Comparison of ENCODE assay signal across 8 mouse cellular contexts in genomic region chr14:55540067-55540786, GRCm38 (mm10). TPM values are rescaled to one million over a fixed set of nuclear protein-coding genes. Genes with fewer than 3 reads are reported as not detected.
A peak's percentile ranks its signal among the peaks of the same experiment; 100 is the strongest.
DNase-seq lines count a peak whose midpoint lies in the region; ATAC-seq and TF ChIP-seq lines count a peak whose summit lies in the region.

Gene Pck2 (plus strand): TSS chr14:55540266.

- H3K9me3 ChIP-seq in forebrain, postnatal 0 days (ENCODE audit: low read length): no peaks in the 10 kb centered on the region
- no peaks in the 10 kb centered on the region for H3K9me3 ChIP-seq in lung, embryonic 16.5 days (ENCODE audit: control insufficient read depth, low read length)

- peak within 1 kb of the TSS; percentile 59 for H3K4me3 ChIP-seq in forebrain, postnatal 0 days (ENCODE audit: low read depth, low read length)
- H3K4me3 ChIP-seq in lung, embryonic 16.5 days (ENCODE audit: low read length): peak within 1 kb of the TSS; percentile 80

- H3K4me2 ChIP-seq in forebrain, postnatal 0 days (ENCODE audit: low read depth): peak within 1 kb of the TSS; percentile 88
- H3K4me2 ChIP-seq in lung, embryonic 16.5 days (ENCODE audit: low read depth, low read length): peak within 1 kb of the TSS; percentile 66

- no peaks in the 10 kb centered on the region for H3K27me3 ChIP-seq in forebrain, postnatal 0 days (ENCODE audit: insufficient read depth, low read length)
- H3K27me3 ChIP-seq in lung, embryonic 16.5 days (ENCODE audit: control insufficient read depth, insufficient read depth, low read depth, low read length): no peaks in the 10 kb centered on the region

- peaks cover 5% of the 10 kb centered on the region; the same call in 1 of the 2 replicates for H3K36me3 ChIP-seq in forebrain, postnatal 0 days (ENCODE audit: insufficient read depth)
- H3K36me3 ChIP-seq in lung, embryonic 16.5 days (ENCODE audit: control insufficient read depth, insufficient read depth, low read length): peaks cover 18% of the 10 kb centered on the region

- 2% methylated on average over 32 of the region's 32 CpGs for WGBS in forebrain, postnatal 0 days
- WGBS in lung, embryonic 16.5 days: under 1% methylated on average over 32 of the region's 32 CpGs

- H3K4me1 ChIP-seq in forebrain, postnatal 0 days (ENCODE audit: insufficient read depth): peaks cover 11% of the 10 kb centered on the region
- peaks cover 12% of the 10 kb centered on the region for H3K4me1 ChIP-seq in lung, embryonic 16.5 days (replicated peaks; ENCODE audit: control insufficient read depth, insufficient read depth, low read length)

- 0 out of 2 replicates have a peak, but pooled peaks have one; percentile 6 for TF ChIP-seq CTCF in forebrain, postnatal 0 days (IDR thresholded peaks at IDR 0.05; ENCODE audit: low read depth)

- intact Hi-C loops in heart, postnatal 36 days (cut with DNase I): no loop called here

- peak; percentile 89 for ATAC-seq in forebrain, postnatal 0 days
- ATAC-seq in lung, embryonic 16.5 days (ENCODE audit: low read depth): peak; percentile 97

- DNase-seq in MN1 (ENCODE audit: low spot score): peak; percentile 96
- peak; percentile 87 to 93 for DNase-seq in cerebellum, adult 18-20 months
- peak; percentile 69 for DNase-seq in forebrain, postnatal 0 days
- peak; percentile 86 to 87 for DNase-seq in heart, postnatal 36 days
- DNase-seq in layer of hippocampus, adult 8-10 months (ENCODE audit: low spot score in 2 of 2): peak; percentile 68 to 72
- peak; percentile 93 for DNase-seq in ovary, adult 18-20 months (ENCODE audit: low spot score)
- DNase-seq in thymus, postnatal 4 days: peak; percentile 38

- H3K27ac ChIP-seq in forebrain, postnatal 0 days (ENCODE audit: low read depth, low read length): peak within 1 kb of the TSS; percentile 85
- H3K27ac ChIP-seq in lung, embryonic 16.5 days (ENCODE audit: low read length): peak within 1 kb of the TSS; percentile 97

- peak within 1 kb of the TSS; percentile 77 for H3K9ac ChIP-seq in forebrain, postnatal 0 days
- peak within 1 kb of the TSS; percentile 83 for H3K9ac ChIP-seq in lung, embryonic 16.5 days (ENCODE audit: low read length)

RNA-seq across cellular contexts. Expression of gene Pck2, which starts in this region (rescaled TPM):
- 23.6 and 24.5 TPM in 2 replicates for total RNA-seq in forebrain, postnatal 0 days (2014; rRNA removed)
- 9.8 and 12.5 TPM in 2 replicates for polyA plus RNA-seq in forebrain, postnatal 0 days (2015; fragmentation: Nextera tagmentation; extraction: Ambion mirVana)
- total RNA-seq in heart, postnatal 36 days (2021): 10 to 100 TPM; 12.9 to 13.2 TPM
- 10 to 100 TPM; 43.4 to 61.5 (median 50.3) TPM for total RNA-seq in layer of hippocampus, adult 8-10 months (2022)
- polyA plus RNA-seq in lung, embryonic 16.5 days (2015; fragmentation: Nextera tagmentation; extraction: Ambion mirVana): 65.3 and 69.4 TPM in 2 replicates

Comparison
In these comparisons a context has a peak if more than half of its experiments do, and no peak if none do; other contexts are left out.
1. Peak in every context shown above with its lines: DNase-seq, ATAC-seq, H3K4me3 ChIP-seq and H3K27ac ChIP-seq.
2. DNase-seq: peak in every context shown above with its lines; median percentile 96 in MN1; 93 in ovary, adult 18-20 months; 90 in cerebellum, adult 18-20 months; 86 in heart, postnatal 36 days; 70 in layer of hippocampus, adult 8-10 months; 69 in forebrain, postnatal 0 days; 38 in thymus, postnatal 4 days.